Mouse (Mus musculus) heart, embryonic 15.5 days (tissue): ENCODE results near the gene Mat1a. TPM values are rescaled to one million over a fixed set of nuclear protein-coding genes. Genes with fewer than 3 reads are reported as not detected.

Experiments used
- ATAC-seq: fragments of 200-750 bp; cut with Nextera tagmentation; replicated peaks from 2 replicates; pipeline ENCODE4 v1.8.0; 2017; ENCODE audit warnings: low read depth, moderate TSS enrichment; ENCODE audit not compliant: insufficient number of reproducible peaks, insufficient read depth, low FRiP score
- H3K27ac ChIP-seq: fragments of 300-500 bp; sonication (generic); 2 replicates; pipeline ENCODE4 v1.5.1; 2015; ENCODE audit warnings: mild to moderate bottlenecking, inconsistent platforms
- H3K27me3 ChIP-seq: fragments of 300-500 bp; sonication (generic); 2 replicates; pipeline ENCODE4 v1.6.1; 2015; ENCODE audit warnings: inconsistent platforms
- H3K36me3 ChIP-seq: fragments of 300-500 bp; sonication (generic); 2 replicates; pipeline ENCODE4 v1.6.1; 2015; ENCODE audit warnings: mild to moderate bottlenecking, inconsistent platforms
- H3K4me1 ChIP-seq: fragments of 300-500 bp; sonication (generic); replicated peaks from 2 replicates; pipeline ENCODE4 v1.6.1; 2015; ENCODE audit warnings: inconsistent platforms
- H3K4me2 ChIP-seq: fragments of 300-500 bp; sonication (generic); 2 replicates; pipeline ENCODE4 v1.6.1; 2015; ENCODE audit warnings: inconsistent platforms, mild to moderate bottlenecking, moderate library complexity
- H3K4me3 ChIP-seq: fragments of 300-500 bp; sonication (generic); 2 replicates; pipeline ENCODE4 v1.5.1; 2015; ENCODE audit warnings: mild to moderate bottlenecking, inconsistent platforms
- H3K9ac ChIP-seq: fragments of 300-500 bp; sonication (generic); 2 replicates; pipeline ENCODE4 v1.6.1; 2015; ENCODE audit warnings: mild to moderate bottlenecking, inconsistent platforms
- H3K9me3 ChIP-seq: fragments of 300-500 bp; sonication (generic); replicated peaks from 2 replicates; pipeline ENCODE4 v1.6.1; 2016; ENCODE audit warnings: inconsistent platforms
- WGBS: fragments of 180-500 bp; shearing (Covaris S2); methylation state at CpG from one replicate; pipeline ENCODE4 v1.1.7; 2015; ENCODE audit warnings: mixed read lengths; 5-methylcytosine and 5-hydroxymethylcytosine counted together
- polyA plus RNA-seq: library from polyadenylated mRNA; unstranded; fragments of >200 nt; fragmentation: Nextera tagmentation; extraction: Ambion mirVana; gene quantifications from 2 replicates; pipeline ENCODE4 v1.2.1, GENCODE M21; 2015

The Mat1a gene
- polyA plus RNA-seq, 1 experiment from 2014 or later, result 0.45 TPM

- WGBS, result 82% methylated on average over 3 of the region's 3 CpGs
- H3K27me3 ChIP-seq, result 0 out of 2 replicates have a peak, but pooled peaks cover 3% of the 10 kb centered on the region
These were observed 8.5 kb upstream of the Mat1a start for GRCm38 (mm10) chr14:41096296-41096860.

DNA sequence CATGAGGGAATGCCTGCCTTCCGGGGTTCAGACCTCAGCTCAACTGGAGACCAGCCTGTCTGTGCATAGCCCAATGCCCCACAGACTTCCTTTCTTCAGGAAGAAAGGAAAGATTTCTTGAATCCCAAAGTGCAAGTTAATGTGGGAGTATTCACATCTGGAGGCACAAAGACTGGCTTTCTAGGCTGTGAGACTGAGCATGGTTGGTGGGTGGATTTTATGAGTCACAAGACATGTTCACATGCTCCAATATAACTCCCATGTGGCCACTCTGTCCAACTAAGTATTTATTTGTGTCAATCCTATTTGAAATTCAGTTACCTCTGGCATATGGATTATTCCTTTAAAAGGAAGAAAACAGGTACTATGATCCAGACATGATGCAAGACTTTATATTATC, 6.1 kb upstream of the Mat1a start:
- H3K9ac ChIP-seq, result no peak overlapping the region
- no peaks in the 10 kb centered on the region for H3K4me1 ChIP-seq
- H3K27ac ChIP-seq, result no peak overlapping the region
- no peak for ATAC-seq
- no peaks in the 10 kb centered on the region for H3K36me3 ChIP-seq
- H3K4me3 ChIP-seq, result no peak overlapping the region
- H3K27me3 ChIP-seq, result 0 out of 2 replicates have a peak, but pooled peaks cover 3% of the 10 kb centered on the region
- 78% methylated on average over 1 of the region's 1 CpGs for whole genome bisulfite sequencing
- no peaks in the 10 kb centered on the region for H3K9me3 ChIP-seq
- no peak overlapping the region for H3K4me2 ChIP-seq

More at GRCm38 (mm10) chr14:41096296-41096860, 8.5 kb upstream of the Mat1a start:
- Histone ChIP-seq H3K27ac (no peak overlapping the region), H3K4me3 (no peak overlapping the region), H3K36me3 (no peaks in the 10 kb centered on the region), H3K4me1 (no peaks in the 10 kb centered on the region), H3K4me2 (no peak overlapping the region), H3K9me3 (no peaks in the 10 kb centered on the region), H3K9ac (no peak overlapping the region)
- ATAC-seq, result no peak

GRCm38 (mm10) chr14:41100712-41101111, 4.1 kb upstream of the Mat1a start:
- ATAC-seq, result no peak
- no peak overlapping the region for H3K4me2 ChIP-seq
- H3K4me3 ChIP-seq, result no peak overlapping the region
- H3K9ac ChIP-seq, result no peak overlapping the region
- no peak overlapping the region for H3K27ac ChIP-seq
- H3K9me3 ChIP-seq, result no peaks in the 10 kb centered on the region
- WGBS, result 80% methylated on average over 3 of the region's 3 CpGs
- no peaks in the 10 kb centered on the region for H3K36me3 ChIP-seq
- no peaks in the 10 kb centered on the region for H3K27me3 ChIP-seq
- no peaks in the 10 kb centered on the region for H3K4me1 ChIP-seq

GRCm38 (mm10) chr14:41101242-41101641, 3.6 kb upstream of the Mat1a start:
- no peak overlapping the region for H3K27ac ChIP-seq
- H3K36me3 ChIP-seq, result no peaks in the 10 kb centered on the region
- ATAC-seq, result no peak
- H3K4me1 ChIP-seq, result no peaks in the 10 kb centered on the region
- H3K4me2 ChIP-seq, result no peak overlapping the region
- H3K9ac ChIP-seq, result no peak overlapping the region
- 79% methylated on average over 5 of the region's 5 CpGs for WGBS
- H3K27me3 ChIP-seq, result no peaks in the 10 kb centered on the region
- no peak overlapping the region for H3K4me3 ChIP-seq
- H3K9me3 ChIP-seq, result no peaks in the 10 kb centered on the region

- Histone ChIP-seq H3K4me3 (no peak overlapping the region), H3K9me3 (no peaks in the 10 kb centered on the region), H3K27me3 (no peaks in the 10 kb centered on the region), H3K9ac (no peak overlapping the region), H3K27ac (no peak overlapping the region), H3K4me2 (no peak overlapping the region), H3K36me3 (no peaks in the 10 kb centered on the region), H3K4me1 (no peaks in the 10 kb centered on the region)
- no peak for ATAC-seq
- WGBS, result 63% methylated on average over 2 of the region's 2 CpGs
These were observed 2.6 kb upstream of the Mat1a start for GRCm38 (mm10) chr14:41102269-41102668.

DNA sequence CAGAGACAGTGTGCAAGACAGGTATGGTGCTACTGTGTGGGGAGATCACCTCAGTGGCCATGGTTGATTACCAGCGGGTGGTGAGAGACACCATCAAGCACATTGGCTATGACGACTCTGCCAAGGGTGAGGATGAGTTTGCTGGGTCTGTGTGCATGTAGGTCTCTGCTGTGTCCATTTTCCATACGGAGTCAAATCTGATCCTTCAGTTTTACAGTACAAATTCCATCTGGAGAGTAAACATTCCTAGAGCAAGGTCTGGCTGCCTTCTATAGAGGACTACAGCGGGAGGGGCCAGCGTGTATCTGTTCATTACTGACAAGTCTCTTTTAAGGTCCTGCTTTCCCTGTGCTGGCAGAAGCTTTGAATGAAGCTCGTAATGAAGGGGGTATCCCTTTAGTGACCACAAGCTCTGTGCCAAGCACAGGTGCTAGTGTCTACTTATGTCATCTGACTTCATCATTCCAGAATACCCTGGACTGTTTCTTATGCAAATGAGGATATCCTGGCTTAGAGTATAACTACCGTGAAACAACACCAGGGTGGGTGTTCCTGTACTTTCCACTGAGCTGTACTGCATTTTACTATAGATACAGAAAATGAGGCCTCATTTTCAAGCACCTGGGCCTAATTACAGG, 6.3 kb downstream of the Mat1a start:
- Histone ChIP-seq H3K27me3 (no peaks in the 10 kb centered on the region), H3K4me1 (no peaks in the 10 kb centered on the region), H3K9ac (no peak overlapping the region), H3K27ac (no peak overlapping the region), H3K36me3 (no peaks in the 10 kb centered on the region), H3K4me2 (no peak overlapping the region), H3K4me3 (no peak overlapping the region), H3K9me3 (no peaks in the 10 kb centered on the region)
- no peak for ATAC-seq
- WGBS, result 76% methylated on average over 7 of the region's 7 CpGs

GRCm38 (mm10) chr14:41112944-41113343, 8.1 kb downstream of the Mat1a start:
- no peak overlapping the region for H3K4me2 ChIP-seq
- no peak for ATAC-seq
- no peak overlapping the region for H3K9ac ChIP-seq
- H3K4me1 ChIP-seq, result peaks cover 5% of the 10 kb centered on the region
- H3K27ac ChIP-seq, result no peak overlapping the region
- 75% methylated on average over 4 of the region's 4 CpGs for WGBS
- H3K36me3 ChIP-seq, result no peaks in the 10 kb centered on the region
- no peaks in the 10 kb centered on the region for H3K9me3 ChIP-seq
- no peaks in the 10 kb centered on the region for H3K27me3 ChIP-seq
- H3K4me3 ChIP-seq, result no peak overlapping the region

DNA sequence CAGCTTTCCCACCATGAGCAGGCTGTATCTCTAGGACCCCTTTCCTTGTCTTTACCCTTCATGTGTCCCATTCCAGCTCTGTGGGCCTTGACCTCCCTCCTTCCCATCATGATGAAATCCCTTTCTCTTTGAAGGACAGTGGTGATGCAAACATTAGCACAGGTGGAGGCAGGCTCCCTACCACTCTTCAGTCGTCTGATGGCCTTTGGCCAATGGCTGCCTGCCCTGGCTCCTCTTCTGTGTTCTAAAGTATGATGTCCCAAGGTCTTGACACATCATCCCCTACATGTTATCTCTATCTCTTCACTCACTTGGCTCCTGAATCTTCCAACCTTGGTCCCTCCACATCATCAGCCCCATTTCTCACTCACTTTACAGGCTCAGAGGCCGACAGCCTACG, 11.4 kb downstream of the Mat1a start:
- Histone ChIP-seq H3K9me3 (no peaks in the 10 kb centered on the region), H3K36me3 (no peaks in the 10 kb centered on the region), H3K4me2 (no peak overlapping the region), H3K4me1 (peaks cover 10% of the 10 kb centered on the region), H3K4me3 (no peak overlapping the region), H3K27me3 (no peaks in the 10 kb centered on the region), H3K9ac (no peak overlapping the region), H3K27ac (no peak overlapping the region)
- WGBS, result 67% methylated on average over 3 of the region's 3 CpGs
- no peak for ATAC-seq

DNA sequence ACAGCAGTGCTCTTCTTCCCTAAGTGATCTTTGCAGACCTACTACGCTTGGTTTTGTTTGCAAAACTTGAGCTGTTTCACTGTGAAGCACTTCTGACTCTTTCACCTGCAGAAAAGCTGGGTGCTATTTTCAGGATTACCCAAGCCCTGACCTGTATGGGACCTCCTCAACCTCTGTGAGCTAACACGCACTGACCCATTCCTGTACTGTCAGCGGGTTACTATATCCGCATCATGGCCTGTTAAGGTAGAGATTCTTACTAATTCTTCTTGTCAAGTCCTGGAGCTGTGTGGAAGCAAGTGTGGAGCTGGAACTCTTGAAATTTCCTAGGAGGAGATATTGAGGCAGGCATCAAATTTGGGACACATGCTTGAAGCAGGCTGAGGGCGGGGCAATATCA, 19.8 kb downstream of the Mat1a start:
- Histone ChIP-seq H3K27ac (no peak overlapping the region), H3K4me1 (no peaks in the 10 kb centered on the region), H3K36me3 (no peaks in the 10 kb centered on the region), H3K27me3 (no peaks in the 10 kb centered on the region), H3K9me3 (no peaks in the 10 kb centered on the region), H3K4me3 (no peak overlapping the region), H3K9ac (no peak overlapping the region), H3K4me2 (no peak overlapping the region)
- 78% methylated on average over 5 of the region's 5 CpGs for WGBS
- no peak for ATAC-seq

DNA sequence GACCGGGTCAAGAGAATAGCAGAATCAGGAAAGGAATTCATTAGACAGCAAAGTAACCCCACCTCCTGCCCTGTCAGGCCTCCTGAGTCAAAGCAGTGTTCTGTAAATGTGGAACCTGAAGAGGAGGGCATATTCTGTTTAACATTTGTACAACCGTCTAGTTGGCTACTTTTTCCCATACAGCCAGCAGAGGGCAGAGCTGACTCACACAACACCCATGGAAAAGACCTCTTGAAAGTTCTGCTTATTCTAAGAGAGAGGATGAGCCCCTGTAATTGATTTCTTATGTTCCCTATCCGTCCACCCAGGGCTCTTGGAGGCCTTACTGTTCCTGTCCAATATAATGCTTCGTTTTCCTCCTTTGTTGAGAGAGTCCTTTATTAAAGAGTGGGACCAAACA, 23.2 kb downstream of the Mat1a start:
- Histone ChIP-seq H3K27me3 (no peaks in the 10 kb centered on the region), H3K9me3 (no peaks in the 10 kb centered on the region), H3K4me3 (no peak overlapping the region), H3K36me3 (no peaks in the 10 kb centered on the region), H3K4me1 (no peaks in the 10 kb centered on the region), H3K4me2 (no peak overlapping the region), H3K27ac (no peak overlapping the region), H3K9ac (no peak overlapping the region)
- 16% methylated on average over 4 of the region's 4 CpGs for WGBS
- no peak for ATAC-seq

GRCm38 (mm10) chr14:41131540-41131939, 26.7 kb downstream of the Mat1a start, which contains the start of gene Sftpa1:
TSS of gene Sftpa1 (plus strand) at chr14:41131782.
- Histone ChIP-seq H3K4me3 (no peak within 1 kb of the TSS), H3K9me3 (no peaks in the 10 kb centered on the region), H3K9ac (no peak within 1 kb of the TSS), H3K27me3 (no peaks in the 10 kb centered on the region), H3K4me1 (no peaks in the 10 kb centered on the region), H3K36me3 (no peaks in the 10 kb centered on the region), H3K4me2 (no peak within 1 kb of the TSS), H3K27ac (no peak within 1 kb of the TSS)
- WGBS, result 52% methylated on average over 7 of the region's 7 CpGs
- no peak for ATAC-seq

GRCm38 (mm10) chr14:41137006-41137405, 32.2 kb downstream of the Mat1a start:
- H3K9ac ChIP-seq, result no peak overlapping the region
- H3K27ac ChIP-seq, result no peak overlapping the region
- ATAC-seq, result no peak
- no peak overlapping the region for H3K4me3 ChIP-seq
- H3K36me3 ChIP-seq, result no peaks in the 10 kb centered on the region
- H3K27me3 ChIP-seq, result no peaks in the 10 kb centered on the region
- H3K4me1 ChIP-seq, result no peaks in the 10 kb centered on the region
- no peaks in the 10 kb centered on the region for H3K9me3 ChIP-seq
- H3K4me2 ChIP-seq, result no peak overlapping the region
